8 mouse cellular contexts compared by ENCODE assay signal in genomic region chr5:34139751-34140150, GRCm38 (mm10). TPM values are rescaled to one million over a fixed set of nuclear protein-coding genes. Genes with fewer than 3 reads are reported as not detected.
A peak's percentile ranks its signal among the peaks of the same experiment; 100 is the strongest.
DNase-seq lines count a peak whose midpoint lies in the region; ATAC-seq and TF ChIP-seq lines count a peak whose summit lies in the region.

No protein-coding gene starts in this region.

- no peaks in the 10 kb centered on the region for H3K9me3 ChIP-seq in kidney, postnatal 0 days (replicated peaks; ENCODE audit: low read length)
- no peaks in the 10 kb centered on the region for H3K9me3 ChIP-seq in liver, postnatal 0 days (ENCODE audit: low read length)

- WGBS in kidney, postnatal 0 days: 3% methylated on average over 1 of the region's 1 CpGs
- WGBS in liver, postnatal 0 days (ENCODE audit: insufficient replicate concordance): 7% methylated on average over 1 of the region's 1 CpGs

- peak; percentile 3 to 7 for DNase-seq in spleen, postnatal 36 days (ENCODE audit: low spot score in 2 of 2)
- DNase-seq in spleen, adult 18-20 months: no peak
- peak; percentile 46 for DNase-seq in adrenal gland, postnatal 10 days
- DNase-seq in embryo, embryonic 10.5 days (ENCODE audit: low spot score): peak; percentile 50
- DNase-seq in kidney, postnatal 0 days (ENCODE audit: low spot score): peak; percentile 73
- peak; percentile 21 for DNase-seq in liver, postnatal 0 days
- DNase-seq in testis, postnatal 10 days (ENCODE audit: low spot score): peak; percentile 57
- no peak for DNase-seq in urinary bladder, adult 18-20 months (ENCODE audit: low spot score in 2 of 2)

- no peak overlapping the region for H3K27ac ChIP-seq in kidney, postnatal 0 days
- no peak overlapping the region for H3K27ac ChIP-seq in liver, postnatal 0 days (ENCODE audit: low read depth)

- no peak overlapping the region for H3K9ac ChIP-seq in kidney, postnatal 0 days (ENCODE audit: low read depth, low read length)
- H3K9ac ChIP-seq in liver, postnatal 0 days (replicated peaks): no peak overlapping the region

- H3K4me1 ChIP-seq in kidney, postnatal 0 days (replicated peaks; ENCODE audit: insufficient read depth, low read length): no peaks in the 10 kb centered on the region
- no peaks in the 10 kb centered on the region for H3K4me1 ChIP-seq in liver, postnatal 0 days (ENCODE audit: insufficient read depth)

- no peaks in the 10 kb centered on the region for H3K27me3 ChIP-seq in kidney, postnatal 0 days (ENCODE audit: insufficient read depth, low read length)
- no peaks in the 10 kb centered on the region for H3K27me3 ChIP-seq in liver, postnatal 0 days (ENCODE audit: insufficient read depth, low read length)

- H3K4me2 ChIP-seq in kidney, postnatal 0 days (ENCODE audit: low read length): no peak overlapping the region
- no peak overlapping the region for H3K4me2 ChIP-seq in liver, postnatal 0 days (ENCODE audit: low read depth, low read length)

- no peak for ATAC-seq in kidney, postnatal 0 days (replicated peaks; ENCODE audit: low FRiP score, low read depth)
- no peak for ATAC-seq in liver, postnatal 0 days

- H3K4me3 ChIP-seq in kidney, postnatal 0 days (replicated peaks; ENCODE audit: low read depth, low read length): no peak overlapping the region
- H3K4me3 ChIP-seq in liver, postnatal 0 days (ENCODE audit: low read depth, low read length): no peak overlapping the region

- TF ChIP-seq EP300 in liver, postnatal 0 days (IDR thresholded peaks at IDR 0.05; ENCODE audit: low read depth): no peak

- peak; percentile 87 for TF ChIP-seq CTCF in kidney, postnatal 0 days (IDR thresholded peaks at IDR 0.05; ENCODE audit: low read depth)
- peak; percentile 77 for TF ChIP-seq CTCF in liver, postnatal 0 days (IDR thresholded peaks at IDR 0.05; ENCODE audit: low read depth)

- no peaks in the 10 kb centered on the region for H3K36me3 ChIP-seq in kidney, postnatal 0 days (ENCODE audit: insufficient read depth, low read length)
- no peaks in the 10 kb centered on the region for H3K36me3 ChIP-seq in liver, postnatal 0 days (replicated peaks; ENCODE audit: insufficient read depth, low read length)

RNA-seq across cellular contexts. Expression of gene Poln, which starts 29.5 kb away (rescaled TPM):
- total RNA-seq in adrenal gland, postnatal 10 days (2021): 10 to 100 TPM; 37.3 to 40.0 TPM
- 0.23 and 0.55 TPM in 2 replicates for polyA plus RNA-seq in kidney, postnatal 0 days (2015; fragmentation: Nextera tagmentation; extraction: Ambion mirVana)
- 0.38 and 0.47 TPM in 2 replicates for polyA plus RNA-seq in liver, postnatal 0 days (2015; fragmentation: Nextera tagmentation; extraction: Ambion mirVana)

RNA-seq across cellular contexts. Expression of gene Haus3, which starts 29.6 kb away (rescaled TPM):
- total RNA-seq in adrenal gland, postnatal 10 days (2021): 1 to 10 TPM; 9.3 to 9.8 TPM
- 22.3 and 25.7 TPM in 2 replicates for polyA plus RNA-seq in kidney, postnatal 0 days (2015; fragmentation: Nextera tagmentation; extraction: Ambion mirVana)
- 12.3 and 14.0 TPM in 2 replicates for polyA plus RNA-seq in liver, postnatal 0 days (2015; fragmentation: Nextera tagmentation; extraction: Ambion mirVana)

RNA-seq across cellular contexts. Expression of gene Mxd4, which starts 47.8 kb away (rescaled TPM):
- total RNA-seq in adrenal gland, postnatal 10 days (2021): 100 to 1,000 TPM; 140 to 144 TPM
- 34.6 and 35.7 TPM in 2 replicates for polyA plus RNA-seq in kidney, postnatal 0 days (2015; fragmentation: Nextera tagmentation; extraction: Ambion mirVana)
- 7.5 and 9.4 TPM in 2 replicates for polyA plus RNA-seq in liver, postnatal 0 days (2015; fragmentation: Nextera tagmentation; extraction: Ambion mirVana)

Comparison
In these comparisons a context has a peak if more than half of its experiments do, and no peak if none do; other contexts are left out.
1. DNase-seq: peak in spleen, postnatal 36 days (2 of 2), adrenal gland, postnatal 10 days (single experiment), embryo, embryonic 10.5 days (single experiment), kidney, postnatal 0 days (single experiment), liver, postnatal 0 days (single experiment) and testis, postnatal 10 days (single experiment); none in spleen, adult 18-20 months (0 of 2) and urinary bladder, adult 18-20 months (0 of 2).